Mouse (Mus musculus) brain, embryonic 14.5 days (tissue): ENCODE measurements at regions not wholly inside any gene's neighbourhood (a gene's known extent, or its start where the extent isn't known, plus 50 kb on each side); places are given as distances from the start of the nearest gene placed in this dataset.

Source experiments
- CTCF ChIP-seq: fragments of 200-500 bp; IDR thresholded peaks from 2 replicates; pipeline ENCODE4 v1.5.1; 2012; ENCODE audit warnings: inconsistent platforms, mild to moderate bottlenecking, moderate library complexity, borderline replicate concordance; ENCODE audit not compliant: insufficient read depth, insufficient read length; ENCODE audit errors: extremely low read depth
- POLR2A ChIP-seq: fragments of 200-500 bp; IDR thresholded peaks from 2 replicates; pipeline ENCODE4 v1.6.1; 2012; ENCODE audit warnings: mild to moderate bottlenecking, inconsistent platforms, borderline replicate concordance; ENCODE audit not compliant: poor library complexity, insufficient read depth, insufficient read length, severe bottlenecking; ENCODE audit errors: extremely low read depth

DNA sequence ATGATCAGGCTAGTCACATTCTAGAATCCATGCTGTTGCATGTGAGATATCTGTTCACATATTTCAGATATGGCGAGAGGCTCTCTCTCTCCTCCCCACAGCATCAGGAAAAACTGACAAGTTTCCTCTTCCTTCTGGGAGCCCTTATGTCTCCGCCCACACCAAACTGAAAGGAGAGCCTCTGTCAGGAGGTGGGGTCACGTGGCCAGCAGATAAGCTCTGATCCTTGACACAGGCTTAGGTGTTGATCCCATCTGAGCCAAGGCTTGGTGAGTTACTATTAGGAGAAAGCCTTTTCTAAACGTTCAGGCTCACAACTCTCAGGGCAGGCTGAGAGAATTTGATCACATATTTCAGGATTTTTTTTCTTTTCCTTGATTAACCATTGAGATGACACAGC, 143.6 kb upstream of the Tapt1 start:
- no peak for TF ChIP-seq CTCF
- no peak for TF ChIP-seq POLR2A
